Mouse (Mus musculus): ENCODE measurements at regions not wholly inside any gene's neighbourhood (a gene's known extent, or its start where the extent isn't known, plus 50 kb on each side); places are given as distances from the start of the nearest gene placed in this dataset.

- no peak for DNase-seq (ENCODE audit: low spot score in 2 of 2)
Measured at GRCm38 (mm10) chr15:50246418-50247186, 3638.1 kb upstream of the Gm7489 start.

- no peak for DNase-seq (ENCODE audit: low spot score in 2 of 2)
Measured at GRCm38 (mm10) chr15:50260057-50260456, 3624.6 kb upstream of the Gm7489 start.

GRCm38 (mm10) chr15:50261245-50261872 lies 3623.3 kb upstream of the Gm7489 start:
- peak; percentile 11 to 31 for DNase-seq (ENCODE audit: low spot score in 2 of 2)

GRCm38 (mm10) chr15:50267542-50267941 lies 3617.2 kb upstream of the Gm7489 start:
- DNase-seq (ENCODE audit: low spot score in 2 of 2) = no peak

GRCm38 (mm10) chr15:50271646-50272045 lies 3613.1 kb upstream of the Gm7489 start:
- no peak for DNase-seq (ENCODE audit: low spot score in 2 of 2)

GRCm38 (mm10) chr15:50282576-50282975 lies 3602.1 kb upstream of the Gm7489 start:
- no peak for DNase-seq (ENCODE audit: low spot score in 2 of 2)

- no peak for DNase-seq (ENCODE audit: low spot score in 2 of 2)
Measured at GRCm38 (mm10) chr15:50283491-50283890, 3601.2 kb upstream of the Gm7489 start.

GRCm38 (mm10) chr15:50301831-50302230 lies 3582.9 kb upstream of the Gm7489 start:
- DNase-seq (ENCODE audit: low spot score in 2 of 2) = no peak

GRCm38 (mm10) chr15:50304085-50304484 lies 3580.6 kb upstream of the Gm7489 start:
- no peak for DNase-seq (ENCODE audit: low spot score in 2 of 2)

- DNase-seq (ENCODE audit: low spot score in 2 of 2) = no peak
Measured at GRCm38 (mm10) chr15:50320796-50321195, 3563.9 kb upstream of the Gm7489 start.

- no peak for DNase-seq (ENCODE audit: low spot score in 2 of 2)
Measured at GRCm38 (mm10) chr15:50345536-50345935, 3539.2 kb upstream of the Gm7489 start.

GRCm38 (mm10) chr15:50346953-50347352 lies 3537.8 kb upstream of the Gm7489 start:
- DNase-seq (ENCODE audit: low spot score in 2 of 2) = no peak

GRCm38 (mm10) chr15:50360033-50360988 lies 3524.4 kb upstream of the Gm7489 start:
- no peak for DNase-seq (ENCODE audit: low spot score in 2 of 2)

GRCm38 (mm10) chr15:50361334-50361733 lies 3523.4 kb upstream of the Gm7489 start:
- DNase-seq (ENCODE audit: low spot score in 2 of 2) = no peak

- no peak for DNase-seq (ENCODE audit: low spot score in 2 of 2)
Measured at GRCm38 (mm10) chr15:50361751-50362507, 3522.8 kb upstream of the Gm7489 start.

GRCm38 (mm10) chr15:50400006-50400781 lies 3484.5 kb upstream of the Gm7489 start:
- DNase-seq (ENCODE audit: low spot score in 2 of 2) = no peak

GRCm38 (mm10) chr15:50401386-50401785 lies 3483.3 kb upstream of the Gm7489 start:
- no peak for DNase-seq (ENCODE audit: low spot score in 2 of 2)

- DNase-seq (ENCODE audit: low spot score in 2 of 2) = no peak
Measured at GRCm38 (mm10) chr15:50402551-50402950, 3482.2 kb upstream of the Gm7489 start.

GRCm38 (mm10) chr15:50403883-50404282 lies 3480.8 kb upstream of the Gm7489 start:
- DNase-seq (ENCODE audit: low spot score in 2 of 2) = no peak

- DNase-seq (ENCODE audit: low spot score in 2 of 2) = no peak
Measured at GRCm38 (mm10) chr15:50408985-50409384, 3475.7 kb upstream of the Gm7489 start.

GRCm38 (mm10) chr15:50417641-50418040 lies 3467.1 kb upstream of the Gm7489 start:
- no peak for DNase-seq (ENCODE audit: low spot score in 2 of 2)

Measured in frontal cortex, postnatal 25 days (tissue).